Mouse (Mus musculus): ENCODE measurements at regions not wholly inside any gene's neighbourhood (a gene's known extent, or its start where the extent isn't known, plus 50 kb on each side); places are given as distances from the start of the nearest gene placed in this dataset.
A peak's percentile ranks its signal among the peaks of the same experiment; 100 is the strongest.

- H3K4me3 ChIP-seq (ENCODE audit: inconsistent target), result no peak overlapping the region
- WGBS (ENCODE audit: missing documents), result 9% methylated on average over 5 of the region's 5 CpGs
- no peak overlapping the region for H3K27ac ChIP-seq
- H3K36me3 ChIP-seq (ENCODE audit: inconsistent target), result no peaks in the 10 kb centered on the region
- H3K79me2 ChIP-seq (ENCODE audit: inconsistent target), result no peaks in the 10 kb centered on the region
Measured at GRCm38 (mm10) chr9:115611713-115612112, 297.5 kb upstream of the Gadl1 start.

DNA sequence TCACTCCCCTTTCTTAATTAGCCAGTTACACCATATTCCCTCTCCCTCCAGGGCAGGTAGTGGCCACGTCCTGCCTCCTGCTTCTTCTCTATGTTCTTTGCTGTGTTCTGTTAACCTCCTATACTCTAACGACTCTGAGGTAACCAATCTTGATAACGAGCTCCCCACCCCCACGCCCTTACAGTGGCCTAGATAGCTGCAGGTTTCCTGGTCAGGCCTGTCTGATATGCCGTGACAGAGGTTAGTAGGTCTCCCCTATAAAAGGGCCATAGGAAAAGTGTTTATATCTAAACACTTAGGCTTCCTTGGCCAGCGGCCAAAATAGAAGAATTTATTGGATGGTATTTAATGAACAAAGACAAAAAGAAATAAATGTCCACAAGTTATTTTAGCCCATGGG is 296.3 kb upstream of the Gadl1 start:
- H3K79me2 ChIP-seq (ENCODE audit: inconsistent target), result no peaks in the 10 kb centered on the region
- WGBS (ENCODE audit: missing documents), result 91% methylated on average over 6 of the region's 6 CpGs
- no peak overlapping the region for H3K27ac ChIP-seq

DNA sequence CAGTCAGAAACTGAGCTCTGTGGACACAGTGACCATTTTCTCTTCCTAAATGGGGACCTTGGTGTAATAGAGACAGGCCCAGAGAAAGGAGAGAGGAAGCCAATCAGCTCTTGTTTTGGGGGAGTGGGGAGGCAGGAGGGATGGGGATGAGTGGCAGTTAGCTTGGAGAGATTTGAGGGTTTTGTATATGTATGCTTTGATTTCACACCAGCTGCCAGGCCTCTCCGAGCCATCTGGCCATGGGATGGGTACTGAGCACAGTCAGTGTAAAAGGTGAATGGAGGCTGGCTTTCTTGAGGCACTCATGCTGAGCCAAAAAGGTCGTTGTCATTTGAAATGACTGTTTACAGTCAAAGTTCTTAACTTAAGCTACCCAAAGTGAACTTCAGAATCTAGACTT is 295.2 kb upstream of the Gadl1 start:
- Histone ChIP-seq H3K36me3 (ENCODE audit: inconsistent target) (no peaks in the 10 kb centered on the region), H3K4me3 (ENCODE audit: inconsistent target) (no peak overlapping the region), H3K27ac (no peak overlapping the region), H3K79me2 (ENCODE audit: inconsistent target) (no peaks in the 10 kb centered on the region)
- WGBS (ENCODE audit: missing documents), result 92% methylated on average over 2 of the region's 2 CpGs

More for the DNA sequence above, 296.3 kb upstream of the Gadl1 start:
- Histone ChIP-seq H3K36me3 (ENCODE audit: inconsistent target) (no peaks in the 10 kb centered on the region), H3K4me3 (ENCODE audit: inconsistent target) (no peak overlapping the region)

DNA sequence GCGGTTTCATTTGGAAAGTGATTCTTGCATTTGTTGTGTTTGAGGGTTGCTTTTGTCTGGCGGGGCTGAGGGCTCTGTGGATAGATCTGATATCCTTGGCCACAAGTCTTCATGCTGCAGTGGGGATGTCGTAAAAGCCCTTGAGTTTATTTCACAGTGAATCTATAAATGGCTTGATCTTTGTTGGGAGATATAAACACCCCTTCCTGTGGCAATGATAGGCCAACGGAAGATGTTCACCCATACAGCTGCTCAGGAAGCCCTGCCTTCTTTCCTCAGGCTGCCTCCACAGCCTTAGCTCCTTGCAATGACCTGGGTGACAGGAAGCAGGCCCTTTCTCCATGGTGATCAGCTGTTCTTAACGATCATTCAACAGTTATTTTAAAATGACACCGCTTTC is 291.3 kb upstream of the Gadl1 start:
- 34% methylated on average over 6 of the region's 6 CpGs for WGBS (ENCODE audit: missing documents)
- Histone ChIP-seq H3K4me3 (ENCODE audit: inconsistent target) (no peak overlapping the region), H3K79me2 (ENCODE audit: inconsistent target) (no peaks in the 10 kb centered on the region), H3K27ac (no peak overlapping the region), H3K36me3 (ENCODE audit: inconsistent target) (no peaks in the 10 kb centered on the region)

GRCm38 (mm10) chr9:115623948-115624347 is 285.3 kb upstream of the Gadl1 start:
- Histone ChIP-seq H3K27ac (peak overlapping the region; percentile 32; the same call in 1 of the 2 replicates), H3K36me3 (ENCODE audit: inconsistent target) (no peaks in the 10 kb centered on the region), H3K79me2 (ENCODE audit: inconsistent target) (no peaks in the 10 kb centered on the region), H3K4me3 (ENCODE audit: inconsistent target) (no peak overlapping the region)
- WGBS (ENCODE audit: missing documents), result 14% methylated on average over 5 of the region's 5 CpGs

GRCm38 (mm10) chr9:115624721-115625496 is 284.3 kb upstream of the Gadl1 start:
- Histone ChIP-seq H3K79me2 (ENCODE audit: inconsistent target) (no peaks in the 10 kb centered on the region), H3K27ac (no peak overlapping the region), H3K4me3 (ENCODE audit: inconsistent target) (no peak overlapping the region), H3K36me3 (ENCODE audit: inconsistent target) (no peaks in the 10 kb centered on the region)
- WGBS (ENCODE audit: missing documents), result 92% methylated on average over 15 of the region's 15 CpGs

DNA sequence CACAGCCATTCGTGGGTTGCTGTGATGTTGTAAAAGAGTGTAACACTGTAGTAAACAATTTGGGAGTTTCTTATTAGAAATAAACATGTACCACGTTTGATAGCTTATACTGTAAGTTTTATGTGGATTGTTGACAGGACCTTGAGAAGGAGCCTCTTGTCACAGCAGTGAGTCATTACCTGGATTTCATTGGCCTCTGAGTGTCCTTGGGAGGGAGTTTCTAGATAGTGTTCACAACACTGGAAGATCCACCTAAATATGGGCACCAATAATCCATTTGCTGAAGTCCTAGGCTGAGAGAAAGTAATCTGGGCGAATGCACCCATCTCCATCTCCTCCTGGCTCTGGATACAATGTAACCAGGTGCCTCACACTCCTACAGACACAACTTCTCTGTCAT is 281.7 kb upstream of the Gadl1 start:
- Histone ChIP-seq H3K4me3 (ENCODE audit: inconsistent target) (no peak overlapping the region), H3K36me3 (ENCODE audit: inconsistent target) (no peaks in the 10 kb centered on the region), H3K27ac (no peak overlapping the region), H3K79me2 (ENCODE audit: inconsistent target) (no peaks in the 10 kb centered on the region)
- whole genome bisulfite sequencing (ENCODE audit: missing documents), result 85% methylated on average over 3 of the region's 3 CpGs

GRCm38 (mm10) chr9:115637114-115637513 is 272.1 kb upstream of the Gadl1 start:
- 89% methylated on average over 6 of the region's 6 CpGs for WGBS (ENCODE audit: missing documents)
- no peaks in the 10 kb centered on the region for H3K79me2 ChIP-seq (ENCODE audit: inconsistent target)

DNA sequence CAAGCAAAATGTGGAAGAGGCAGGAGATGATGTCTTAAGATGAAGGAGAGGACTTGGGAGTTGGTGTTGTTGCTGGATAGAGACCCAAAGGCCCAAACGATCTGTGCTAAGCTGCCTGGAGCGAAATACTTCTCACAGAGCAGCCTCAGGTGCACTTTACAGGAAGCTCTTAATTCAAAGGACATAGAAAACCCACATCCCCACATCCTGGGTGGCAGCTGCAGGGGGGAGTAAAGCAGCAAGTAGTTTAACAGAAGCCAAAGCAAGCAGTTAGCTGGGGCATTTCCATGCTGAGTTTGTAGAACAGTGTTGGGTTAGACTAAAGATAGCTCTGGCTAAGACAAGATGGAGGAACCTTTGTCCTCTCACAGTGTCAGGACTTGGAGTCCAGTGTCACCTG is 268.5 kb upstream of the Gadl1 start:
- no peaks in the 10 kb centered on the region for H3K79me2 ChIP-seq (ENCODE audit: inconsistent target)
- no peak overlapping the region for H3K27ac ChIP-seq
- WGBS (ENCODE audit: missing documents), result 84% methylated on average over 2 of the region's 2 CpGs

More at GRCm38 (mm10) chr9:115637114-115637513, 272.1 kb upstream of the Gadl1 start:
- Histone ChIP-seq H3K36me3 (ENCODE audit: inconsistent target) (no peaks in the 10 kb centered on the region), H3K27ac (no peak overlapping the region), H3K4me3 (ENCODE audit: inconsistent target) (no peak overlapping the region)

GRCm38 (mm10) chr9:115642032-115642431 is 267.2 kb upstream of the Gadl1 start:
- 75% methylated on average over 4 of the region's 4 CpGs for WGBS (ENCODE audit: missing documents)
- no peak overlapping the region for H3K27ac ChIP-seq
- H3K4me3 ChIP-seq (ENCODE audit: inconsistent target), result no peak overlapping the region
- no peaks in the 10 kb centered on the region for H3K36me3 ChIP-seq (ENCODE audit: inconsistent target)
- no peaks in the 10 kb centered on the region for H3K79me2 ChIP-seq (ENCODE audit: inconsistent target)

More for the DNA sequence above, 268.5 kb upstream of the Gadl1 start:
- no peak overlapping the region for H3K4me3 ChIP-seq (ENCODE audit: inconsistent target)
- no peaks in the 10 kb centered on the region for H3K36me3 ChIP-seq (ENCODE audit: inconsistent target)

GRCm38 (mm10) chr9:115644953-115645352 is 264.3 kb upstream of the Gadl1 start:
- 93% methylated on average over 8 of the region's 9 CpGs for WGBS (ENCODE audit: missing documents)
- H3K36me3 ChIP-seq (ENCODE audit: inconsistent target), result no peaks in the 10 kb centered on the region
- no peak overlapping the region for H3K27ac ChIP-seq
- no peaks in the 10 kb centered on the region for H3K79me2 ChIP-seq (ENCODE audit: inconsistent target)
- H3K4me3 ChIP-seq (ENCODE audit: inconsistent target), result no peak overlapping the region

GRCm38 (mm10) chr9:115646226-115646625 is 263.0 kb upstream of the Gadl1 start:
- Histone ChIP-seq H3K79me2 (ENCODE audit: inconsistent target) (no peaks in the 10 kb centered on the region), H3K36me3 (ENCODE audit: inconsistent target) (no peaks in the 10 kb centered on the region), H3K27ac (no peak overlapping the region), H3K4me3 (ENCODE audit: inconsistent target) (no peak overlapping the region)
- WGBS (ENCODE audit: missing documents), result 94% methylated on average over 7 of the region's 7 CpGs

DNA sequence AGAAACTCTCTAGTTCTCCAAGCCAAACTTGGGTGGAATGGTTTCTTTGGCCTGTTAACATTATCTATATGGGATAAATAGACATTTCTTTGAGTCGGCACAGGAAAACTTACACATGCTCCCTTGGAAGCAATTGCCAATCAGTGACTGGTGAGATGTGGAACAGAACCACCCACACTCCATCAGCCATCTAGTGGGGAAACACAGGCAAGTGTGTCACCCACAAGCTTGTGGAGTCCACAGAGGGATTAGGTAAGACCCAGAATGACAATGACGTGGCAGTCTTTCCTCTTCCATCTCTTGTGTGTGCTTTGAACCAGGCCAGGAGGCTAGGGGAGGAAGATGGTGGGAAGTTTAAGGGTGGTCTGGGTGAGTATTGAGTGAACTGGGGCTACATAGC is 257.5 kb upstream of the Gadl1 start:
- no peak overlapping the region for H3K27ac ChIP-seq
- H3K4me3 ChIP-seq (ENCODE audit: inconsistent target), result no peak overlapping the region
- no peaks in the 10 kb centered on the region for H3K36me3 ChIP-seq (ENCODE audit: inconsistent target)
- no peaks in the 10 kb centered on the region for H3K79me2 ChIP-seq (ENCODE audit: inconsistent target)
- 74% methylated on average over 2 of the region's 2 CpGs for WGBS (ENCODE audit: missing documents)

DNA sequence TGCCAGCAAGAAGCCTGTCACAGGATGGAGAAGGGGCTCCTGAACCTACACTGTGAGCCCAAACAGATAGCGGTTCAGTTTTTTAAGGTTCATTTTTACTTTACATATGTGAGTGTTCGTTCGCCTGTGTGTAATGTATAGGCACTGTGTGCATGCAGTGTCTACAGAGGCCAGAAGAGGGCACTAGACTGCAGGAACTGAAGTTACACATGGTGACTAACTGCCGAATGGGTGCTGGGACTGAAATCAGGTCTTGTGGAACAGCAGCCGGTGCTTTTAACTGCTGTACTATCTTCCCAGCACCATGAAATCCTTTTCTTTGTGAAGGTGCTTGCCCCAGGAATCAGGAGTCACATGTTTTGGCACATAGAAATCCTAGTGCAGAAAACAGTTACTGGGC is 256.1 kb upstream of the Gadl1 start:
- no peaks in the 10 kb centered on the region for H3K79me2 ChIP-seq (ENCODE audit: inconsistent target)
- H3K4me3 ChIP-seq (ENCODE audit: inconsistent target), result no peak overlapping the region
- no peak overlapping the region for H3K27ac ChIP-seq
- H3K36me3 ChIP-seq (ENCODE audit: inconsistent target), result no peaks in the 10 kb centered on the region
- 96% methylated on average over 5 of the region's 5 CpGs for WGBS (ENCODE audit: missing documents)

DNA sequence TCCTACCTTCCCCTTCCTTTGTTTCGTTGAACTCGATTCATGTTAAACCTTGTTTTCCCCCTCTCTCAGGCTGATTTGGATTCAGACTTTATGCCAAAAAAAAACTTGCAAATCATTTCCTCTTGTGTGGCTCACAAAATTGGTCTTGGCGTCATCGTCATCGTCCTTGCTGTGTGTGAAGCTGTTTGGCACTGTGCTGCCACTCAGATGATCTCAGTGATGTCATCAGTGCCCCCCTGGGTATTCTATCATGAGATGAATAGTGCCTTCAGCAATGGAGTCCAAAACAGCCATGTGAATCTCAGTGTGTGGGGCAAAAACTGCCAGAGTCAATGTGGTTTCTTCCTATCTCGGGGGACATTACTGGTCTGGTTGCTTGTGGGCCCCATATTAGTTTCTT is 254.3 kb upstream of the Gadl1 start:
- Histone ChIP-seq H3K79me2 (ENCODE audit: inconsistent target) (no peaks in the 10 kb centered on the region), H3K4me3 (ENCODE audit: inconsistent target) (no peak overlapping the region), H3K27ac (no peak overlapping the region), H3K36me3 (ENCODE audit: inconsistent target) (no peaks in the 10 kb centered on the region)
- WGBS (ENCODE audit: missing documents), result 17% methylated on average over 6 of the region's 6 CpGs

- WGBS (ENCODE audit: missing documents), result 80% methylated on average over 2 of the region's 2 CpGs
- no peak overlapping the region for H3K4me3 ChIP-seq (ENCODE audit: inconsistent target)
- H3K27ac ChIP-seq, result no peak overlapping the region
- no peaks in the 10 kb centered on the region for H3K79me2 ChIP-seq (ENCODE audit: inconsistent target)
- no peaks in the 10 kb centered on the region for H3K36me3 ChIP-seq (ENCODE audit: inconsistent target)
Measured at GRCm38 (mm10) chr9:115656538-115656937, 252.7 kb upstream of the Gadl1 start.

All from macrophage (primary cell).